Mouse (Mus musculus) thymus, adult 2 months (tissue): ENCODE data around the gene Eomes.

Experiments used
- CTCF ChIP-seq: fragments of 200-500 bp; IDR thresholded peaks from 2 replicates; pipeline ENCODE4 v1.5.1; 2012; ENCODE audit warnings: mild to moderate bottlenecking, control low read depth, low read length, moderate library complexity, borderline replicate concordance; ENCODE audit not compliant: control insufficient read depth, poor library complexity, insufficient read depth; ENCODE audit errors: extremely low read depth
- POLR2A ChIP-seq: fragments of 200-500 bp; IDR thresholded peaks from 2 replicates; pipeline ENCODE4 v1.6.1; 2012; ENCODE audit warnings: mild to moderate bottlenecking, low read length, control low read depth, moderate library complexity; ENCODE audit not compliant: control insufficient read depth, poor library complexity, insufficient read depth; ENCODE audit errors: extremely low read depth

GRCm38 (mm10) chr9:118529783-118530182 is 51.8 kb downstream of the Eomes start:
- TF ChIP-seq POLR2A (no peak), CTCF (no peak)
